Mouse (Mus musculus) lung, postnatal 0 days (tissue): ENCODE measurements at regions not wholly inside any gene's neighbourhood (a gene's known extent, or its start where the extent isn't known, plus 50 kb on each side); places are given as distances from the start of the nearest gene placed in this dataset.

Source experiments
- ATAC-seq: fragments of 200-750 bp; cut with Nextera tagmentation; 2 replicates; pipeline ENCODE4 v1.8.0; 2017; ENCODE audit warnings: moderate library complexity
- DNase-seq: peaks from one replicate; pipeline ENCODE4 v3.0.0-alpha.2; 2016; ENCODE audit warnings: low spot score
- H3K27ac ChIP-seq: fragments of 300-500 bp; sonication (generic); 2 replicates; pipeline ENCODE4 v1.5.1; 2014; ENCODE audit warnings: antibody characterized with exemption, mild to moderate bottlenecking, low read length, mixed read lengths
- H3K27me3 ChIP-seq: fragments of 300-500 bp; sonication (generic); replicated peaks from 2 replicates; pipeline ENCODE4 v1.6.1; 2014; ENCODE audit warnings: low read length, mixed read lengths; ENCODE audit not compliant: insufficient read depth
- H3K36me3 ChIP-seq: fragments of 300-500 bp; sonication (generic); 2 replicates; pipeline ENCODE4 v1.6.1; 2014; ENCODE audit warnings: low read length, mixed read lengths; ENCODE audit not compliant: insufficient read depth
- H3K4me1 ChIP-seq: fragments of 300-500 bp; sonication (generic); 2 replicates; pipeline ENCODE4 v1.6.1; 2014; ENCODE audit warnings: antibody characterized with exemption, low read depth, low read length, mixed read lengths; ENCODE audit not compliant: insufficient read depth
- H3K4me2 ChIP-seq: fragments of 300-500 bp; sonication (generic); replicated peaks from 2 replicates; pipeline ENCODE4 v1.6.1; 2014; ENCODE audit warnings: low read depth, mild to moderate bottlenecking, low read length, moderate library complexity, mixed read lengths
- H3K4me3 ChIP-seq: fragments of 300-500 bp; sonication (generic); 2 replicates; pipeline ENCODE4 v1.5.1; 2014; ENCODE audit warnings: low read depth, low read length
- H3K9ac ChIP-seq: fragments of 300-500 bp; sonication (generic); replicated peaks from 2 replicates; pipeline ENCODE4 v1.6.1; 2014; ENCODE audit warnings: low read depth, mild to moderate bottlenecking
- H3K9me3 ChIP-seq: fragments of 300-500 bp; sonication (generic); 2 replicates; pipeline ENCODE4 v1.6.1; 2016; ENCODE audit warnings: low read length, mixed read lengths
- CTCF ChIP-seq: IDR thresholded peaks from 2 replicates; pipeline ENCODE4 v1.5.1; 2016; ENCODE audit warnings: antibody characterized with exemption, mild to moderate bottlenecking
- EP300 ChIP-seq: IDR thresholded peaks from 2 replicates; pipeline ENCODE4 v1.6.1; 2016; ENCODE audit warnings: antibody characterized with exemption, mild to moderate bottlenecking, control low read depth
- WGBS: fragments of 180-500 bp; shearing (Covaris S2); extraction: QIAGEN DNeasy Blood & Tissue Kit; methylation state at CpG from one replicate; pipeline ENCODE4 v1.1.7; 2014; 5-methylcytosine and 5-hydroxymethylcytosine counted together

DNA sequence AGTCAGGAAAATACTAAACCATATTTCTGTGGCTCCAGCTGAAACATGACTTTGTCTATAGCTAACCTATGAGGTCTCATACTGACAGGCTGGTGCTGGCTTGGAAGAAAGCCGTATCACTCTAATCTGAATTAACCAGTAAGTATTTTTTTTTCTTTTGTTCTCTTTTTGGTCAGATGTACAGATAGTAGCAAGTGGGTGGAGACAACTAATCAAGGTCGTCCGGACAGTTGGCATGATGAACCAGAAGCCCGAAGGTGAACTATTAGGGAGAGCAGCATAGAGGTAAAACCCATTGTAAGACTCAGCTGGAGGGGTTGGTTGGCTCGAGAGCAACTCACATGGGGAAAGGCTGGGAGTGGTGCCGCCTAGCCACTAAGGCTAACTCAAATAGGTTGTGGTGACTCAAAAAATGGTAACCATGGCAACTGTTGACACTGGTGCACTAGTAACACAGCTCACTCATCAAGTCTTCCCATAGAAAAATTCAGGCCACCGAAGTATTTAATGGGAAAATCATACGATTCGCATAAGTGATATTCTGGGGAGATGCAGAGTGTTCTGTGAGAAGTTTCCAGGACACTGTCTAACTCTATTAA is 50.3 kb upstream of the Csf1 start:
- Histone ChIP-seq H3K27ac (no peak overlapping the region), H3K4me2 (no peak overlapping the region), H3K9me3 (no peaks in the 10 kb centered on the region), H3K4me1 (peaks cover 6% of the 10 kb centered on the region; the same call in 1 of the 2 replicates), H3K4me3 (no peak overlapping the region), H3K9ac (no peak overlapping the region), H3K36me3 (no peaks in the 10 kb centered on the region), H3K27me3 (no peaks in the 10 kb centered on the region)
- no peak for TF ChIP-seq EP300
- TF ChIP-seq CTCF: no peak
- WGBS: 68% methylated on average over 9 of the region's 9 CpGs
- DNase-seq: no peak
- ATAC-seq: no peak
